Mouse (Mus musculus): ENCODE results near the gene Myo3b.

- TF ChIP-seq GATA1 (IDR thresholded peaks at IDR 0.05; ENCODE audit: low read length): no peak
- no peak for TF ChIP-seq TAL1 (IDR thresholded peaks at IDR 0.05; ENCODE audit: low read length)
Observed at GRCm38 (mm10) chr2:70037221-70037620, 1.7 kb upstream of the Myo3b start.

Measured in erythroblast, embryonic 14.5 days (primary cell).